Mouse (Mus musculus) layer of hippocampus, adult 8-10 months (tissue): ENCODE results near the gene Rpp25l. TPM values are rescaled to one million over a fixed set of nuclear protein-coding genes. Genes with fewer than 3 reads are reported as not detected.
A peak's percentile ranks its signal among the peaks of the same experiment; 100 is the strongest.
"Not testable (repeated sequence)": the region's sequence is repeated elsewhere in the genome, so short reads cannot be mapped to it uniquely, and the experiment has no call there.

ENCODE experiments used
- DNase-seq, 2 experiments: peaks; one replicate each; pipeline ENCODE4 v3.0.0; 2022; ENCODE audit warnings: low spot score in 2 of 2
- total RNA-seq, 4 experiments: library from RNA; stranded (reverse); gene quantifications; 2 replicates each; pipeline ENCODE4 v1.2.4; 2022

The Rpp25l gene
- 10 to 100 TPM; 25.7 to 31.7 (median 30.2) TPM for total RNA-seq

GRCm38 (mm10) chr4:41713197-41714067 is at the start of gene Rpp25l:
TSS of gene Rpp25l (minus strand) at chr4:41713534.
- peak; percentile 68 to 74 for DNase-seq

- DNase-seq = not testable (repeated sequence)
Observed at GRCm38 (mm10) chr4:41762688-41763114, 49.4 kb upstream of the Rpp25l start.

GRCm38 (mm10) chr4:41762099-41762687 is 48.9 kb upstream of the Rpp25l start:
- no peak for DNase-seq

GRCm38 (mm10) chr4:41761680-41762079 is 48.3 kb upstream of the Rpp25l start:
- no peak for DNase-seq

GRCm38 (mm10) chr4:41760911-41761310 is 47.6 kb upstream of the Rpp25l start:
- no peak for DNase-seq

GRCm38 (mm10) chr4:41760288-41760721 is 47.0 kb upstream of the Rpp25l start:
- DNase-seq = peak; percentile 69 to 75

GRCm38 (mm10) chr4:41759656-41760287 is 46.4 kb upstream of the Rpp25l start:
- no peak for DNase-seq

- DNase-seq = no peak
Observed at GRCm38 (mm10) chr4:41759206-41759605, 45.9 kb upstream of the Rpp25l start.

- DNase-seq = no peak
Observed at GRCm38 (mm10) chr4:41758701-41759100, 45.4 kb upstream of the Rpp25l start.

GRCm38 (mm10) chr4:41758021-41758420 is 44.7 kb upstream of the Rpp25l start:
- no peak for DNase-seq

- no peak for DNase-seq
Observed at GRCm38 (mm10) chr4:41757321-41757720, 44.0 kb upstream of the Rpp25l start.

GRCm38 (mm10) chr4:41756440-41756839 is 43.1 kb upstream of the Rpp25l start:
- no peak for DNase-seq

GRCm38 (mm10) chr4:41755338-41756305 is 42.3 kb upstream of the Rpp25l start, which contains the start of gene Sigmar1:
TSS of gene Sigmar1 (minus strand) at chr4:41756157.
- peak; percentile 76 to 79 for DNase-seq

- no peak for DNase-seq
Observed at GRCm38 (mm10) chr4:41754797-41755337, 41.5 kb upstream of the Rpp25l start, which contains the start of gene Galt. TSS of gene Galt (plus strand) at chr4:41755228.

- no peak for DNase-seq
Observed at GRCm38 (mm10) chr4:41745021-41745420, 31.7 kb upstream of the Rpp25l start.

GRCm38 (mm10) chr4:41744131-41744530 is 30.8 kb upstream of the Rpp25l start:
- DNase-seq = no peak

GRCm38 (mm10) chr4:41741158-41741560 is 27.8 kb upstream of the Rpp25l start:
- DNase-seq = peak; percentile 92 to 93

GRCm38 (mm10) chr4:41740380-41741157 is 27.2 kb upstream of the Rpp25l start:
- peak; percentile 65 to 75 for DNase-seq

GRCm38 (mm10) chr4:41739260-41739659 is 25.9 kb upstream of the Rpp25l start:
- no peak for DNase-seq

- no peak for DNase-seq
Observed at GRCm38 (mm10) chr4:41738256-41738603, 24.9 kb upstream of the Rpp25l start.
